Mouse (Mus musculus) olfactory bulb, adult 2 months (tissue): ENCODE data around the gene Dpp6.

Experiments used
- CTCF ChIP-seq: fragments of 200-500 bp; IDR thresholded peaks from 2 replicates; pipeline ENCODE4 v1.5.1; 2012; ENCODE audit warnings: low read depth, mild to moderate bottlenecking, low read length, moderate library complexity; ENCODE audit not compliant: insufficient read depth
- POLR2A ChIP-seq: fragments of 200-500 bp; IDR thresholded peaks from 2 replicates; pipeline ENCODE4 v1.6.1; 2012; ENCODE audit warnings: mild to moderate bottlenecking, low read depth, low read length, moderate library complexity; ENCODE audit not compliant: insufficient read depth

GRCm38 (mm10) chr5:27220116-27220515 lies 403.1 kb downstream of the Dpp6 start:
- no peak for TF ChIP-seq CTCF
- TF ChIP-seq POLR2A: no peak
